Mouse (Mus musculus) liver, adult 2 months (tissue): ENCODE results near the gene E130309D02Rik.

Source experiments
- CTCF ChIP-seq: fragments of 200-500 bp; IDR thresholded peaks from 2 replicates; pipeline ENCODE4 v1.5.1; 2011; ENCODE audit warnings: low read depth, low read length, control low read depth
- POLR2A ChIP-seq: fragments of 200-500 bp; IDR thresholded peaks from 2 replicates; pipeline ENCODE4 v1.6.1; 2011; ENCODE audit warnings: low read length, control low read depth; ENCODE audit not compliant: insufficient read depth; ENCODE audit errors: extremely low read depth

GRCm38 (mm10) chr5:143269363-143270150 lies 45.6 kb downstream of the E130309D02Rik start, which contains the start of gene Zfp316:
- TF ChIP-seq CTCF (no peak), POLR2A (peak; percentile 50; the same call in 1 of the 2 replicates)
